Mouse (Mus musculus): ENCODE results near the gene Pax8.

DNA sequence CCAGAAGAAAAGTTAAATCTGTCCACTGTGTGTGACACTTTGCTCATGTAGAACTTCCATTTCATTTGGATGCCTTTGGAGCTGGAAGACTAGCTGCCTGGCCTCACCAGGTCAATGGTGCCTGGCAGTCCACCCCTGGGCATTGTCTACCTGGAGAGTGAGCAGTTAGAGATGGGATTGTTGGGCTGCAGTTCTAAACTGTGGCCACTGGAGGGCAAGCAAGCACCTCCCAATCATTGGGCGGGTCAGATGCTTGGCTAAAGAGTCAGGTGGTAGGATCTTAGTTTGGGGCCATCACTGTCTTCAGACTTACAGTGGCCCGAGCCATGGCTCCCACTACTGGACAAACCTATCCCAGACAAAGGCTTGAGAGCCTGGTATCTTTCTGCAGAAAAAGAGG lies 66.2 kb downstream of the Pax8 start:
- TF ChIP-seq POLR2A (IDR thresholded peaks at IDR 0.05; ENCODE audit: extremely low read depth, insufficient read depth, low read length): no peak
- peak; percentile 96 for TF ChIP-seq CTCF (IDR thresholded peaks at IDR 0.05; ENCODE audit: extremely low read depth, insufficient read depth, low read length)

Measured in cortical plate, adult 2 months (tissue).